Mouse (Mus musculus): ENCODE measurements at regions not wholly inside any gene's neighbourhood (a gene's known extent, or its start where the extent isn't known, plus 50 kb on each side); places are given as distances from the start of the nearest gene placed in this dataset.

DNA sequence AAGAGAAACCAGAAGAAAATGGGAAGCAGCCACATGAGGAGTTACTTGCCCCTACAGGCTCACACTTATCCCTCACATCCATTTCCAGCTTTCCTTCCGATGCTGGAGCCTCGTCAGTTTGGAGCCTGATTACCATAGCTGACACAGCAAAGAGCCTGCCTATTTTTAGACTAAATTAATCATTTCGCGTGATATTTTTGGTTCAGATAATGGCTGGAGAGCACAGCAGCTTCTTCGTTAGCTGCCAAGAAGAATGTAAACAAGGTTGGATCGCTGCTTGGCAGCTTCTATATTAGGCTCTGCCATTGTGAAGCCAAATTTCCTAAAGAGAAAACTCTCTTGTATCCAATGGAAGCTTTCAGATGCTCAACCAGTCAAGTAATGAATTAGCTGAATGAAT is 676.9 kb upstream of the A1bg start:
- Histone ChIP-seq H3K4me1 (replicated peaks; ENCODE audit: control insufficient read depth, insufficient read depth, low read length) (no peaks in the 10 kb centered on the region), H3K27ac (ENCODE audit: low read depth) (no peak overlapping the region), H3K4me2 (ENCODE audit: low read length) (no peak overlapping the region), H3K27me3 (replicated peaks; ENCODE audit: control insufficient read depth, insufficient read depth, low read length) (no peaks in the 10 kb centered on the region), H3K4me3 (ENCODE audit: low read depth, low read length) (no peak overlapping the region), H3K36me3 (ENCODE audit: control insufficient read depth, insufficient read depth, low read length) (no peaks in the 10 kb centered on the region), H3K9ac (ENCODE audit: low read length) (no peak overlapping the region), H3K9me3 (ENCODE audit: control insufficient read depth, low read length) (no peaks in the 10 kb centered on the region)
- WGBS = 49% methylated on average over 6 of the region's 6 CpGs
- ATAC-seq (replicated peaks; ENCODE audit: low FRiP score, low TSS enrichment, low read depth) (no peak), DNase-seq (ENCODE audit: low spot score) (no peak)

GRCm38 (mm10) chr15:61596318-61596717 is 673.5 kb upstream of the A1bg start:
- no peak overlapping the region for H3K4me2 ChIP-seq (ENCODE audit: low read length)
- ATAC-seq (replicated peaks; ENCODE audit: low FRiP score, low TSS enrichment, low read depth) (no peak), DNase-seq (ENCODE audit: low spot score) (no peak)
- no peak overlapping the region for H3K9ac ChIP-seq (ENCODE audit: low read length)
- H3K4me1 ChIP-seq (replicated peaks; ENCODE audit: control insufficient read depth, insufficient read depth, low read length) = no peaks in the 10 kb centered on the region
- no peaks in the 10 kb centered on the region for H3K27me3 ChIP-seq (replicated peaks; ENCODE audit: control insufficient read depth, insufficient read depth, low read length)
- 51% methylated on average over 4 of the region's 4 CpGs for WGBS
- H3K36me3 ChIP-seq (ENCODE audit: control insufficient read depth, insufficient read depth, low read length) = no peaks in the 10 kb centered on the region
- H3K4me3 ChIP-seq (ENCODE audit: low read depth, low read length) = no peak overlapping the region
- no peak overlapping the region for H3K27ac ChIP-seq (ENCODE audit: low read depth)
- H3K9me3 ChIP-seq (ENCODE audit: control insufficient read depth, low read length) = no peaks in the 10 kb centered on the region

GRCm38 (mm10) chr15:61588956-61589355 is 666.1 kb upstream of the A1bg start:
- no peaks in the 10 kb centered on the region for H3K9me3 ChIP-seq (ENCODE audit: control insufficient read depth, low read length)
- no peaks in the 10 kb centered on the region for H3K36me3 ChIP-seq (ENCODE audit: control insufficient read depth, insufficient read depth, low read length)
- no peak overlapping the region for H3K9ac ChIP-seq (ENCODE audit: low read length)
- no peak overlapping the region for H3K4me3 ChIP-seq (ENCODE audit: low read depth, low read length)
- no peak overlapping the region for H3K27ac ChIP-seq (ENCODE audit: low read depth)
- H3K4me2 ChIP-seq (ENCODE audit: low read length) = no peak overlapping the region
- ATAC-seq (replicated peaks; ENCODE audit: low FRiP score, low TSS enrichment, low read depth) (no peak), DNase-seq (ENCODE audit: low spot score) (no peak)
- 76% methylated on average over 5 of the region's 5 CpGs for WGBS
- no peaks in the 10 kb centered on the region for H3K27me3 ChIP-seq (replicated peaks; ENCODE audit: control insufficient read depth, insufficient read depth, low read length)
- no peaks in the 10 kb centered on the region for H3K4me1 ChIP-seq (replicated peaks; ENCODE audit: control insufficient read depth, insufficient read depth, low read length)

- no peaks in the 10 kb centered on the region for H3K9me3 ChIP-seq (ENCODE audit: control insufficient read depth, low read length)
- H3K27me3 ChIP-seq (replicated peaks; ENCODE audit: control insufficient read depth, insufficient read depth, low read length) = no peaks in the 10 kb centered on the region
- no peak for DNase-seq (ENCODE audit: low spot score)
- H3K36me3 ChIP-seq (ENCODE audit: control insufficient read depth, insufficient read depth, low read length) = no peaks in the 10 kb centered on the region
- no peak for ATAC-seq (replicated peaks; ENCODE audit: low FRiP score, low TSS enrichment, low read depth)
- H3K4me2 ChIP-seq (ENCODE audit: low read length) = no peak overlapping the region
- no peak overlapping the region for H3K27ac ChIP-seq (ENCODE audit: low read depth)
- 44% methylated on average over 2 of the region's 2 CpGs for WGBS
- no peaks in the 10 kb centered on the region for H3K4me1 ChIP-seq (replicated peaks; ENCODE audit: control insufficient read depth, insufficient read depth, low read length)
- no peak overlapping the region for H3K4me3 ChIP-seq (ENCODE audit: low read depth, low read length)
- H3K9ac ChIP-seq (ENCODE audit: low read length) = no peak overlapping the region
These were observed 659.5 kb upstream of the A1bg start for GRCm38 (mm10) chr15:61582335-61582734.

DNA sequence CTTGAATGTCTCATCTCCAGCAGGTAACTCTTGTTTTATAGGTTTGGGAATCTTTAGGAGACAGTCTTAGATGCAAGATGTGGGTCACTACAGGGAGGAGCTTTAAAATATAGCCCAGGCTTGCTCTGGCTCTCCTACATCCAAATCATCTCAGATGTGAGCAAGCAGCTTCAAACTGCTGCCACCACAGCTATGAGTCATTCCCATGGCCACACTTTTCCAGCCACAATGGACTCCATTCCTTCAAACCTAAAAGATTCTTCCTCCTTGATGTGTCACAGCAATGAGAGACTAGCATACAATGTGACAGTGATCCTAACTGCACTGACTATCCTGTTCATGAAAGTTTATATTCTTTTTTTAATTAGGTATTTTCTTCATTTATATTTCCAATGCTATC is 640.5 kb upstream of the A1bg start:
- H3K9me3 ChIP-seq (ENCODE audit: control insufficient read depth, low read length) = no peaks in the 10 kb centered on the region
- no peak overlapping the region for H3K4me3 ChIP-seq (ENCODE audit: low read depth, low read length)
- no peak overlapping the region for H3K4me2 ChIP-seq (ENCODE audit: low read length)
- H3K27me3 ChIP-seq (replicated peaks; ENCODE audit: control insufficient read depth, insufficient read depth, low read length) = no peaks in the 10 kb centered on the region
- no peaks in the 10 kb centered on the region for H3K36me3 ChIP-seq (ENCODE audit: control insufficient read depth, insufficient read depth, low read length)
- no peaks in the 10 kb centered on the region for H3K4me1 ChIP-seq (replicated peaks; ENCODE audit: control insufficient read depth, insufficient read depth, low read length)
- ATAC-seq (replicated peaks; ENCODE audit: low FRiP score, low TSS enrichment, low read depth) = no peak
- H3K27ac ChIP-seq (ENCODE audit: low read depth) = no peak overlapping the region
- H3K9ac ChIP-seq (ENCODE audit: low read length) = no peak overlapping the region
- DNase-seq (ENCODE audit: low spot score) = no peak

- Histone ChIP-seq H3K27me3 (replicated peaks; ENCODE audit: control insufficient read depth, insufficient read depth, low read length) (no peaks in the 10 kb centered on the region), H3K9ac (ENCODE audit: low read length) (no peak overlapping the region), H3K4me3 (ENCODE audit: low read depth, low read length) (no peak overlapping the region), H3K27ac (ENCODE audit: low read depth) (no peak overlapping the region), H3K4me1 (replicated peaks; ENCODE audit: control insufficient read depth, insufficient read depth, low read length) (no peaks in the 10 kb centered on the region), H3K4me2 (ENCODE audit: low read length) (no peak overlapping the region), H3K9me3 (ENCODE audit: control insufficient read depth, low read length) (no peaks in the 10 kb centered on the region), H3K36me3 (ENCODE audit: control insufficient read depth, insufficient read depth, low read length) (no peaks in the 10 kb centered on the region)
- no peak for DNase-seq (ENCODE audit: low spot score)
- WGBS = 35% methylated on average over 2 of the region's 2 CpGs
- no peak for ATAC-seq (replicated peaks; ENCODE audit: low FRiP score, low TSS enrichment, low read depth)
These were observed 639.4 kb upstream of the A1bg start for GRCm38 (mm10) chr15:61562252-61562651.

DNA sequence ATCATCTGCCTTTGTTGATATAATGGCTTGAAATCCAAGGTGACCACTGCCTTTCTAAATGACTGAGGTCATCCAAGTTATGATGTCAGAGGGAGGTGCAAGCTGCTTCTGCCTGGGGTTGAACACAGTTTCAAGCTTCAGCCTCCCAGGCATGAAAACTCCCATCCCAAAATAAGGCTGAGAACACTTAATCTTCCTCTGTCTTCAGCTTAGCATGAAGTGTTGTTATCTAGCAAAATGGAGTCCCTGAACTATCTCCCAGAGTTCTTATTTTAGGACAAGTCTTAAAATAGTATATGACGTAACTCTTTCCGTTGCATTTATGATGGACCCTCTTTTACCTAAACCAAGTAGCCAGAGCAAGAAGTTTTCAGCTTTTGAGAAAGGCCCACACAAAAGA is 631.1 kb upstream of the A1bg start:
- Histone ChIP-seq H3K4me2 (ENCODE audit: low read length) (no peak overlapping the region), H3K9me3 (ENCODE audit: control insufficient read depth, low read length) (no peaks in the 10 kb centered on the region), H3K27me3 (replicated peaks; ENCODE audit: control insufficient read depth, insufficient read depth, low read length) (no peaks in the 10 kb centered on the region), H3K4me1 (replicated peaks; ENCODE audit: control insufficient read depth, insufficient read depth, low read length) (no peaks in the 10 kb centered on the region), H3K27ac (ENCODE audit: low read depth) (no peak overlapping the region), H3K4me3 (ENCODE audit: low read depth, low read length) (no peak overlapping the region), H3K36me3 (ENCODE audit: control insufficient read depth, insufficient read depth, low read length) (no peaks in the 10 kb centered on the region), H3K9ac (ENCODE audit: low read length) (no peak overlapping the region)
- 84% methylated on average over 2 of the region's 2 CpGs for WGBS
- DNase-seq (ENCODE audit: low spot score) = no peak
- ATAC-seq (replicated peaks; ENCODE audit: low FRiP score, low TSS enrichment, low read depth) = no peak

GRCm38 (mm10) chr15:61553081-61553680 is 630.4 kb upstream of the A1bg start:
- H3K4me1 ChIP-seq (replicated peaks; ENCODE audit: control insufficient read depth, insufficient read depth, low read length) = no peaks in the 10 kb centered on the region
- H3K4me3 ChIP-seq (ENCODE audit: low read depth, low read length) = no peak overlapping the region
- no peak overlapping the region for H3K27ac ChIP-seq (ENCODE audit: low read depth)
- 51% methylated on average over 8 of the region's 8 CpGs for WGBS
- ATAC-seq (replicated peaks; ENCODE audit: low FRiP score, low TSS enrichment, low read depth) (no peak), DNase-seq (ENCODE audit: low spot score) (no peak)
- no peaks in the 10 kb centered on the region for H3K36me3 ChIP-seq (ENCODE audit: control insufficient read depth, insufficient read depth, low read length)
- H3K9ac ChIP-seq (ENCODE audit: low read length) = no peak overlapping the region
- H3K27me3 ChIP-seq (replicated peaks; ENCODE audit: control insufficient read depth, insufficient read depth, low read length) = no peaks in the 10 kb centered on the region
- H3K9me3 ChIP-seq (ENCODE audit: control insufficient read depth, low read length) = no peaks in the 10 kb centered on the region
- no peak overlapping the region for H3K4me2 ChIP-seq (ENCODE audit: low read length)

DNA sequence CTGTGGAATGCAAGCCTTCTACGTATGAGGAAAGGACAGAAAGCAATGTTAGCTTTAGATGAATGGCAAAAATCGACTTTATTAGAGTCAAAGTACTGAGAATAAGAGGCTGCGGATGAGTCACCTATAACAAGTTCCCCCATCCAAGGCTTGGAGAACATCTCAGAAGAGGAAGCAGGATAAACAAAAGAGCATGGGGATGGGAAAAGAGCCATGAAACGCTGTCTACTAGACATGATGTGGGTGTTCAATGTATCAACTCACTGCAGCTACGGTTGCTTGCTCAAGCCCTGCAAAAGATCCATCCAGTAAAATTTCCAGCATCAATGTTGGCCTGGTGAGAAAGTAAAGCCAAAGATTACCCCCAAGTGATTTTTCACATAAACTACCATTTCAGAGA is 628.4 kb upstream of the A1bg start:
- Histone ChIP-seq H3K4me2 (ENCODE audit: low read length) (no peak overlapping the region), H3K9ac (ENCODE audit: low read length) (no peak overlapping the region), H3K27ac (ENCODE audit: low read depth) (no peak overlapping the region), H3K9me3 (ENCODE audit: control insufficient read depth, low read length) (no peaks in the 10 kb centered on the region), H3K36me3 (ENCODE audit: control insufficient read depth, insufficient read depth, low read length) (no peaks in the 10 kb centered on the region), H3K27me3 (replicated peaks; ENCODE audit: control insufficient read depth, insufficient read depth, low read length) (no peaks in the 10 kb centered on the region), H3K4me3 (ENCODE audit: low read depth, low read length) (no peak overlapping the region), H3K4me1 (replicated peaks; ENCODE audit: control insufficient read depth, insufficient read depth, low read length) (no peaks in the 10 kb centered on the region)
- ATAC-seq (replicated peaks; ENCODE audit: low FRiP score, low TSS enrichment, low read depth) (no peak), DNase-seq (ENCODE audit: low spot score) (no peak)
- 91% methylated on average over 5 of the region's 5 CpGs for WGBS

Measured in intestine, embryonic 14.5 days (tissue).